9 mouse cellular contexts compared by ENCODE assay signal in genomic region chr10:40447921-40448320, GRCm38 (mm10).
DNase-seq lines count a peak whose midpoint lies in the region; ATAC-seq and TF ChIP-seq lines count a peak whose summit lies in the region.
"Had no signal": no experiment of that assay in that cellular context is flagged by ENCODE, and none has a peak within 500 bp of the region (broad histone marks: within the 10 kb centered on the region; RNA-seq: fewer than 3 reads in every experiment).

No protein-coding gene starts in this region.

- WGBS in forebrain, postnatal 0 days, result 44% methylated on average over 5 of the region's 5 CpGs
- WGBS in forebrain, embryonic 11.5 days, result 53% methylated on average over 5 of the region's 5 CpGs
- 21% methylated on average over 5 of the region's 5 CpGs for WGBS in liver, embryonic 12.5 days (ENCODE audit: insufficient replicate concordance)
- 26% methylated on average over 5 of the region's 5 CpGs for WGBS in liver, embryonic 11.5 days
- 58% methylated on average over 5 of the region's 5 CpGs for WGBS in midbrain, postnatal 0 days

- H3K36me3 ChIP-seq in forebrain, postnatal 0 days (ENCODE audit: insufficient read depth), result no peaks in the 10 kb centered on the region
- no peaks in the 10 kb centered on the region for H3K36me3 ChIP-seq in forebrain, embryonic 11.5 days (ENCODE audit: control insufficient read depth, insufficient read depth, low read length)
- no peaks in the 10 kb centered on the region for H3K36me3 ChIP-seq in liver, embryonic 12.5 days
- H3K36me3 ChIP-seq in liver, embryonic 11.5 days (ENCODE audit: control insufficient read depth, insufficient read depth, low read length), result no peaks in the 10 kb centered on the region
- H3K36me3 ChIP-seq in midbrain, postnatal 0 days (ENCODE audit: insufficient read depth, low read length), result no peaks in the 10 kb centered on the region

- H3K9me3 ChIP-seq in forebrain, postnatal 0 days (ENCODE audit: low read length), result no peaks in the 10 kb centered on the region
- no peaks in the 10 kb centered on the region for H3K9me3 ChIP-seq in forebrain, embryonic 11.5 days (ENCODE audit: control insufficient read depth, low read length)
- H3K9me3 ChIP-seq in liver, embryonic 12.5 days (replicated peaks), result no peaks in the 10 kb centered on the region
- H3K9me3 ChIP-seq in liver, embryonic 11.5 days (ENCODE audit: control insufficient read depth, low read length), result no peaks in the 10 kb centered on the region
- no peaks in the 10 kb centered on the region for H3K9me3 ChIP-seq in midbrain, postnatal 0 days (ENCODE audit: low read length)

- no peak for ATAC-seq in forebrain, postnatal 0 days
- no peak for ATAC-seq in forebrain, embryonic 11.5 days (replicated peaks; ENCODE audit: low FRiP score)
- ATAC-seq in liver, embryonic 12.5 days, result no peak
- no peak for ATAC-seq in liver, embryonic 11.5 days (replicated peaks; ENCODE audit: low FRiP score)
- peak; percentile 11 for ATAC-seq in common myeloid progenitor, adult 5-6 weeks (replicated peaks; ENCODE audit: low read depth, poor library complexity, severe bottlenecking)
- ATAC-seq in midbrain, postnatal 0 days (ENCODE audit: low FRiP score), result no peak

- H3K27me3 ChIP-seq in forebrain, postnatal 0 days (ENCODE audit: insufficient read depth, low read length), result no peaks in the 10 kb centered on the region
- H3K27me3 ChIP-seq in forebrain, embryonic 11.5 days (ENCODE audit: control insufficient read depth, insufficient read depth, low read length), result no peaks in the 10 kb centered on the region
- H3K27me3 ChIP-seq in liver, embryonic 12.5 days (replicated peaks), result no peaks in the 10 kb centered on the region
- H3K27me3 ChIP-seq in liver, embryonic 11.5 days (replicated peaks; ENCODE audit: control insufficient read depth, insufficient read depth, low read length), result no peaks in the 10 kb centered on the region
- no peaks in the 10 kb centered on the region for H3K27me3 ChIP-seq in midbrain, postnatal 0 days (ENCODE audit: insufficient read depth, low read length)

- H3K4me3 ChIP-seq in forebrain, postnatal 0 days (ENCODE audit: low read depth, low read length), result no peak overlapping the region
- no peak overlapping the region for H3K4me3 ChIP-seq in forebrain, embryonic 11.5 days (ENCODE audit: low read depth, low read length)
- H3K4me3 ChIP-seq in liver, embryonic 12.5 days, result no peak overlapping the region
- no peak overlapping the region for H3K4me3 ChIP-seq in liver, embryonic 11.5 days (ENCODE audit: low read depth, low read length)
- H3K4me3 ChIP-seq in midbrain, postnatal 0 days (ENCODE audit: low read depth, low read length), result no peak overlapping the region

- H3K4me2 ChIP-seq in forebrain, postnatal 0 days (ENCODE audit: low read depth), result no peak overlapping the region
- H3K4me2 ChIP-seq in forebrain, embryonic 11.5 days (ENCODE audit: low read depth, low read length, severe bottlenecking), result no peak overlapping the region
- no peak overlapping the region for H3K4me2 ChIP-seq in liver, embryonic 12.5 days
- no peak overlapping the region for H3K4me2 ChIP-seq in liver, embryonic 11.5 days
- H3K4me2 ChIP-seq in midbrain, postnatal 0 days (ENCODE audit: low read depth, low read length, poor library complexity, severe bottlenecking), result no peak overlapping the region

- TF ChIP-seq CTCF in forebrain, postnatal 0 days (IDR thresholded peaks at IDR 0.05; ENCODE audit: low read depth), result no peak
- TF ChIP-seq CTCF in midbrain, postnatal 0 days (IDR thresholded peaks at IDR 0.05), result no peak

- peaks cover 13% of the 10 kb centered on the region for H3K4me1 ChIP-seq in forebrain, postnatal 0 days (ENCODE audit: insufficient read depth)
- 0 out of 2 replicates have a peak, but pooled peaks cover 5% of the 10 kb centered on the region for H3K4me1 ChIP-seq in forebrain, embryonic 11.5 days (replicated peaks; ENCODE audit: control insufficient read depth, insufficient read depth, low read length)
- peaks cover 35% of the 10 kb centered on the region for H3K4me1 ChIP-seq in liver, embryonic 12.5 days
- H3K4me1 ChIP-seq in liver, embryonic 11.5 days (replicated peaks; ENCODE audit: control insufficient read depth, insufficient read depth, low read length), result peaks cover 12% of the 10 kb centered on the region
- H3K4me1 ChIP-seq in midbrain, postnatal 0 days (ENCODE audit: insufficient read depth, low read length), result peaks cover 9% of the 10 kb centered on the region

- no peak overlapping the region for H3K9ac ChIP-seq in forebrain, postnatal 0 days
- H3K9ac ChIP-seq in forebrain, embryonic 11.5 days (ENCODE audit: low read length), result no peak overlapping the region
- no peak overlapping the region for H3K9ac ChIP-seq in liver, embryonic 12.5 days
- no peak overlapping the region for H3K9ac ChIP-seq in liver, embryonic 11.5 days (ENCODE audit: low read depth, low read length)
- no peak overlapping the region for H3K9ac ChIP-seq in midbrain, postnatal 0 days (replicated peaks; ENCODE audit: low read length, poor library complexity, severe bottlenecking)

- no peak for DNase-seq in forebrain, postnatal 0 days
- DNase-seq in forebrain, embryonic 11.5 days (ENCODE audit: low spot score), result no peak
- no peak for DNase-seq in liver, embryonic 11.5 days (ENCODE audit: low spot score)
- DNase-seq in midbrain, postnatal 0 days (ENCODE audit: low spot score), result no peak
- no peak for DNase-seq in cerebellum, postnatal 36 days
- DNase-seq in cerebellum, postnatal 25 days, result no peak

- H3K27ac ChIP-seq in forebrain, postnatal 0 days (ENCODE audit: low read depth, low read length), result peak overlapping the region; percentile 67
- no peak overlapping the region for H3K27ac ChIP-seq in forebrain, embryonic 11.5 days (ENCODE audit: low read depth, low read length)
- peak overlapping the region; percentile 56 for H3K27ac ChIP-seq in liver, embryonic 12.5 days
- no peak overlapping the region for H3K27ac ChIP-seq in liver, embryonic 11.5 days (ENCODE audit: low read depth, low read length)
- H3K27ac ChIP-seq in midbrain, postnatal 0 days (ENCODE audit: low read depth, low read length), result peak overlapping the region; percentile 12
- H3K27ac ChIP-seq: kidney, postnatal 0 days had no signal

Comparison
In these comparisons a context has a peak if more than half of its experiments do, and no peak if none do; other contexts are left out.
1. H3K27ac ChIP-seq: peak in forebrain, postnatal 0 days (single experiment), liver, embryonic 12.5 days (single experiment) and midbrain, postnatal 0 days (single experiment); none in forebrain, embryonic 11.5 days (single experiment) and liver, embryonic 11.5 days (single experiment).